Mouse (Mus musculus) limb, embryonic 13.5 days (tissue): ENCODE measurements around the gene Gm17577. TPM values are rescaled to one million over a fixed set of nuclear protein-coding genes. Genes with fewer than 3 reads are reported as not detected.
"Not testable (repeated sequence)": the region's sequence is repeated elsewhere in the genome, so short reads cannot be mapped to it uniquely, and the experiment has no call there.

Experiments
- ATAC-seq: fragments of 200-750 bp; cut with Nextera tagmentation; 2 replicates; pipeline ENCODE4 v1.8.0; 2017; ENCODE audit warnings: low read depth, moderate number of reproducible peaks, moderate TSS enrichment; ENCODE audit not compliant: low FRiP score
- H3K27ac ChIP-seq: fragments of 300-500 bp; sonication (generic); 2 replicates; pipeline ENCODE4 v1.5.1; 2015; ENCODE audit warnings: inconsistent platforms, mild to moderate bottlenecking, moderate library complexity
- H3K27me3 ChIP-seq: fragments of 300-500 bp; sonication (generic); 2 replicates; pipeline ENCODE4 v1.6.1; 2015; ENCODE audit warnings: mild to moderate bottlenecking, inconsistent platforms
- H3K36me3 ChIP-seq: fragments of 300-500 bp; sonication (generic); 2 replicates; pipeline ENCODE4 v1.6.1; 2015; ENCODE audit warnings: inconsistent platforms, mild to moderate bottlenecking, moderate library complexity
- H3K4me1 ChIP-seq: fragments of 300-500 bp; sonication (generic); 2 replicates; pipeline ENCODE4 v1.6.1; 2015; ENCODE audit warnings: inconsistent platforms
- H3K4me2 ChIP-seq: fragments of 300-500 bp; sonication (generic); replicated peaks from 2 replicates; pipeline ENCODE4 v1.6.1; 2015; ENCODE audit warnings: inconsistent platforms, mild to moderate bottlenecking, moderate library complexity
- H3K4me3 ChIP-seq: fragments of 300-500 bp; sonication (generic); 2 replicates; pipeline ENCODE4 v1.5.1; 2015; ENCODE audit warnings: moderate library complexity, mild to moderate bottlenecking, inconsistent platforms
- H3K9ac ChIP-seq: fragments of 300-500 bp; sonication (generic); 2 replicates; pipeline ENCODE4 v1.6.1; 2015; ENCODE audit warnings: mild to moderate bottlenecking, inconsistent platforms
- H3K9me3 ChIP-seq: fragments of 300-500 bp; sonication (generic); 2 replicates; pipeline ENCODE4 v1.6.1; 2016; ENCODE audit warnings: inconsistent platforms
- WGBS: fragments of 180-500 bp; shearing (Covaris S2); methylation state at CpG from one replicate; pipeline ENCODE4 v1.1.7; 2015; 5-methylcytosine and 5-hydroxymethylcytosine counted together
- polyA plus RNA-seq: library from polyadenylated mRNA; unstranded; fragments of >200 nt; fragmentation: Nextera tagmentation; extraction: Ambion mirVana; gene quantifications from 2 replicates; pipeline ENCODE4 v1.2.1, GENCODE M21; 2015

Gene Gm17577
- not detected in 2 replicates for polyA plus RNA-seq

DNA sequence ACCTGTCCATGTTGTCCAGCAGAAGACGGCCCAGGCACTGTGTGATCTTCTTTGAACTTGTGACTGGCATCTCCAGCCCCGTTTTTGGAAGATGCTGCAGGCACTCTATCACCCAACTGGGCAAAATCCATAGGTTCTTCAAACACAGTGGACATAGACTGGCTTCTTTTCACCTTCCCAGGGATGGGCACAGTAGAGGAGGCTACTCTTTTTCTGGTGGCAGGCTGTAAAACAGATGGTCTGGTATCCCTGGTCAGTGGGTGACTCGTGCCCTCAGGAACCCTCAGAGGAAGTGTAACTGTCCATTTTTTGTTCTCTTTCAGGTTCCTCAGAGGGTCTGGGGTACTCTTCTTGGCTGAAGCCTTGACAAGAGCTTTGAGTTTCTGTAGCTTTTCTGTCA is at the start of gene Gm17577:
Gene Gm17577, minus strand, starts transcription at position 101 of the 400 bp plus-strand sequence.
- not testable (repeated sequence) for H3K4me3 ChIP-seq, H3K36me3 ChIP-seq, ATAC-seq, H3K9me3 ChIP-seq, H3K9ac ChIP-seq, H3K4me2 ChIP-seq, H3K27me3 ChIP-seq, H3K27ac ChIP-seq, H3K4me1 ChIP-seq
- no CpG with 5 or more reads among the region's 3 CpGs for WGBS

DNA sequence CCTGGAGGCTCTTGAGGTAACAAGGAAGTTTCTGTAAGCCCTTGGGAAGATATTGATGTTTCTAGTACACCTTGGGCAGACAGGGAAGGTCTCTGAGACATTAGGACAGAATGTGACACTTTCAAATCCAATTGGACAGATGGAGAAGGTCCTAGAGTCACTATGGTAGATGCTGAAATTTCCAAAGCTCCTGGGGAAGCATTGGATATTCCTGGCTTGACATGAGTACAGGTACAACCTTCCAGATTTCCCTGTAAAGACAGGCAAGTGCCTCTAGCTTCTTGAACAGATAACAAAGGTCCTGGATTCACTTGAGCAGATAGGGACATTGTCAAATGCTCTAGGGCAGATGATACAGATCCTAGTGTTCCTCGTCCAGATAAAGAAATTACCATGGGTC is 24.3 kb downstream of the Gm17577 start, which contains the start of gene Srsx:
Gene Srsx, minus strand, starts transcription at position 101 of the 400 bp plus-strand sequence.
- WGBS: 50% methylated on average over 1 of the region's 1 CpGs
- not testable (repeated sequence) for H3K36me3 ChIP-seq, H3K4me2 ChIP-seq, H3K9ac ChIP-seq, H3K9me3 ChIP-seq, ATAC-seq, H3K27ac ChIP-seq, H3K27me3 ChIP-seq, H3K4me3 ChIP-seq, H3K4me1 ChIP-seq

Other genes with a start within 250 kb of the Gm17577 start
- not detected in 2 replicates for gene Gm17521, start 217.2 kb downstream of the Gm17577 start, polyA plus RNA-seq
- gene Cldn34c1, start 143.4 kb downstream of the Gm17577 start, polyA plus RNA-seq: 19.4 and 22.5 TPM in 2 replicates
- not detected in 2 replicates for gene Srsx, start 24.4 kb downstream of the Gm17577 start, polyA plus RNA-seq